Mouse (Mus musculus) c-Kit-positive CD71-positive TER-119-positive erythroid progenitor cells, embryonic 14.5 days (primary cell): ENCODE data around the gene Acd.

ENCODE experiments used
- DNase-seq: peaks from one replicate; pipeline ENCODE4 v3.0.0-alpha.2; 2013; ENCODE audit warnings: low spot score

The Acd gene

GRCm38 (mm10) chr8:105700966-105701824 is at the start of gene Acd, which contains the start of gene Pard6a:
Gene Acd (minus strand): TSS chr8:105701102.
Gene Pard6a (plus strand): TSS chr8:105701148.
- DNase-seq = peak; percentile 94

GRCm38 (mm10) chr8:105750606-105751005 is 49.7 kb upstream of the Acd start:
- no peak for DNase-seq

GRCm38 (mm10) chr8:105743301-105743700 is 42.4 kb upstream of the Acd start:
- DNase-seq = no peak

GRCm38 (mm10) chr8:105739216-105739615 is 38.3 kb upstream of the Acd start:
- no peak for DNase-seq

- DNase-seq = no peak
Observed at GRCm38 (mm10) chr8:105732186-105732585, 31.3 kb upstream of the Acd start.

GRCm38 (mm10) chr8:105727397-105728124 is 26.7 kb upstream of the Acd start:
- no peak for DNase-seq

GRCm38 (mm10) chr8:105725726-105726125 is 24.8 kb upstream of the Acd start:
- no peak for DNase-seq

GRCm38 (mm10) chr8:105722861-105723260 is 22.0 kb upstream of the Acd start:
- DNase-seq = no peak

GRCm38 (mm10) chr8:105719637-105720036 is 18.7 kb upstream of the Acd start:
- DNase-seq = no peak

GRCm38 (mm10) chr8:105716302-105716945 is 15.5 kb upstream of the Acd start:
- DNase-seq = no peak

GRCm38 (mm10) chr8:105715042-105715441 is 14.1 kb upstream of the Acd start:
- no peak for DNase-seq

GRCm38 (mm10) chr8:105714139-105714538 is 13.2 kb upstream of the Acd start:
- DNase-seq = peak; percentile 93

GRCm38 (mm10) chr8:105712286-105712685 is 11.4 kb upstream of the Acd start:
- no peak for DNase-seq

GRCm38 (mm10) chr8:105709317-105709716 is 8.4 kb upstream of the Acd start:
- DNase-seq = no peak

- DNase-seq = no peak
Observed at GRCm38 (mm10) chr8:105708675-105709074, 7.8 kb upstream of the Acd start.

GRCm38 (mm10) chr8:105707498-105708403 is 6.8 kb upstream of the Acd start, which contains the start of the genes 4933405L10Rik and Enkd1:
Gene 4933405L10Rik (plus strand): TSS chr8:105707655.
Gene Enkd1 (minus strand): TSS chr8:105708210.
- DNase-seq = peak; percentile 80

- no peak for DNase-seq
Observed at GRCm38 (mm10) chr8:105706426-105706825, 5.5 kb upstream of the Acd start.

GRCm38 (mm10) chr8:105704955-105705354 is 4.1 kb upstream of the Acd start:
- DNase-seq = no peak

- no peak for DNase-seq
Observed at GRCm38 (mm10) chr8:105704146-105704812, 3.4 kb upstream of the Acd start.

GRCm38 (mm10) chr8:105702731-105703415 is 2.0 kb upstream of the Acd start:
- no peak for DNase-seq
